Mouse (Mus musculus) lung, embryonic 14.5 days (tissue): ENCODE measurements around the gene Atxn2. TPM values are rescaled to one million over a fixed set of nuclear protein-coding genes. Genes with fewer than 3 reads are reported as not detected.

Experiments used
- ATAC-seq: fragments of 200-750 bp; cut with Nextera tagmentation; 2 replicates; pipeline ENCODE4 v1.8.0; 2017; ENCODE audit warnings: mild to moderate bottlenecking, moderate TSS enrichment, moderate library complexity; ENCODE audit not compliant: insufficient read depth
- DNase-seq: peaks from one replicate; pipeline ENCODE4 v3.0.0-alpha.2; 2015
- H3K27ac ChIP-seq: fragments of 300-500 bp; sonication (generic); 2 replicates; pipeline ENCODE4 v1.5.1; 2014; ENCODE audit warnings: low read depth, mild to moderate bottlenecking, moderate library complexity
- H3K27me3 ChIP-seq: fragments of 300-500 bp; sonication (generic); 2 replicates; pipeline ENCODE4 v1.6.1; 2014; ENCODE audit warnings: low read length, control low read depth; ENCODE audit not compliant: insufficient read depth
- H3K36me3 ChIP-seq: fragments of 300-500 bp; sonication (generic); 2 replicates; pipeline ENCODE4 v1.6.1; 2014; ENCODE audit warnings: control low read depth; ENCODE audit not compliant: insufficient read depth
- H3K4me1 ChIP-seq: fragments of 300-500 bp; sonication (generic); 2 replicates; pipeline ENCODE4 v1.6.1; 2014; ENCODE audit warnings: antibody characterized with exemption, control low read depth; ENCODE audit not compliant: insufficient read depth
- H3K4me2 ChIP-seq: fragments of 300-500 bp; sonication (generic); 2 replicates; pipeline ENCODE4 v1.6.1; 2014; ENCODE audit warnings: mild to moderate bottlenecking
- H3K4me3 ChIP-seq: fragments of 300-500 bp; sonication (generic); 2 replicates; pipeline ENCODE4 v1.5.1; 2014; ENCODE audit warnings: low read depth, low read length
- H3K9ac ChIP-seq: fragments of 300-500 bp; sonication (generic); 2 replicates; pipeline ENCODE4 v1.6.1; 2014
- H3K9me3 ChIP-seq: fragments of 300-500 bp; sonication (generic); 2 replicates; pipeline ENCODE4 v1.6.1; 2016; ENCODE audit warnings: low read depth, low read length, control low read depth
- CTCF ChIP-seq: IDR thresholded peaks from 2 replicates; pipeline ENCODE4 v1.5.1; 2016; ENCODE audit warnings: antibody characterized with exemption, low read depth
- WGBS: fragments of 180-500 bp; shearing (Covaris S2); extraction: QIAGEN DNeasy Blood & Tissue Kit; methylation state at CpG from one replicate; pipeline ENCODE4 v1.1.7; 2014; 5-methylcytosine and 5-hydroxymethylcytosine counted together
- polyA plus RNA-seq: library from polyadenylated mRNA; unstranded; fragments of >200 nt; fragmentation: Nextera tagmentation; extraction: Ambion mirVana; gene quantifications from 2 replicates; pipeline ENCODE4 v1.2.1, GENCODE M21; 2014

The Atxn2 gene
- polyA plus RNA-seq, 1 experiment from 2014 or later = 83.9 TPM

- no peak for ATAC-seq
- Histone ChIP-seq H3K4me2 (no peak overlapping the region), H3K27me3 (no peaks in the 10 kb centered on the region), H3K9me3 (no peaks in the 10 kb centered on the region), H3K9ac (no peak overlapping the region), H3K4me1 (no peaks in the 10 kb centered on the region), H3K27ac (no peak overlapping the region), H3K36me3 (peaks cover 62% of the 10 kb centered on the region), H3K4me3 (no peak overlapping the region)
- TF ChIP-seq CTCF = no peak
- DNase-seq = no peak
- WGBS = 89% methylated on average over 7 of the region's 7 CpGs
These were observed 50.3 kb downstream of the Atxn2 start for GRCm38 (mm10) chr5:121761459-121761858.

- WGBS = 88% methylated on average over 6 of the region's 6 CpGs
- no peak for DNase-seq
- ATAC-seq = no peak
- Histone ChIP-seq H3K9ac (no peak overlapping the region), H3K9me3 (no peaks in the 10 kb centered on the region), H3K4me2 (no peak overlapping the region), H3K27me3 (no peaks in the 10 kb centered on the region), H3K4me3 (no peak overlapping the region), H3K27ac (no peak overlapping the region), H3K4me1 (no peaks in the 10 kb centered on the region), H3K36me3 (peaks cover 58% of the 10 kb centered on the region)
- no peak for TF ChIP-seq CTCF
These were observed 51.8 kb downstream of the Atxn2 start for GRCm38 (mm10) chr5:121762949-121763348.

GRCm38 (mm10) chr5:121765020-121765419 is 53.9 kb downstream of the Atxn2 start:
- peaks cover 45% of the 10 kb centered on the region for H3K36me3 ChIP-seq
- no peak for DNase-seq
- no peak for TF ChIP-seq CTCF
- no peak overlapping the region for H3K4me2 ChIP-seq
- ATAC-seq = no peak
- no peak overlapping the region for H3K27ac ChIP-seq
- H3K27me3 ChIP-seq = no peaks in the 10 kb centered on the region
- no peak overlapping the region for H3K9ac ChIP-seq
- no peaks in the 10 kb centered on the region for H3K4me1 ChIP-seq
- WGBS = 85% methylated on average over 2 of the region's 2 CpGs
- H3K4me3 ChIP-seq = no peak overlapping the region
- no peaks in the 10 kb centered on the region for H3K9me3 ChIP-seq

GRCm38 (mm10) chr5:121766038-121766773 is 55.1 kb downstream of the Atxn2 start:
- Histone ChIP-seq H3K36me3 (peaks cover 40% of the 10 kb centered on the region; the same call in 1 of the 2 replicates), H3K27ac (no peak overlapping the region), H3K9me3 (no peaks in the 10 kb centered on the region), H3K4me1 (no peaks in the 10 kb centered on the region), H3K9ac (no peak overlapping the region), H3K4me2 (no peak overlapping the region), H3K4me3 (no peak overlapping the region), H3K27me3 (no peaks in the 10 kb centered on the region)
- DNase-seq = peak; percentile 19
- 72% methylated on average over 4 of the region's 4 CpGs for WGBS
- no peak for ATAC-seq
- peak; percentile 32 for TF ChIP-seq CTCF

- Histone ChIP-seq H3K9me3 (no peaks in the 10 kb centered on the region), H3K4me3 (no peak overlapping the region), H3K36me3 (peaks cover 46% of the 10 kb centered on the region), H3K27ac (no peak overlapping the region), H3K27me3 (no peaks in the 10 kb centered on the region), H3K4me2 (no peak overlapping the region), H3K9ac (no peak overlapping the region), H3K4me1 (no peaks in the 10 kb centered on the region)
- 80% methylated on average over 2 of the region's 2 CpGs for WGBS
- ATAC-seq (no peak), DNase-seq (no peak)
- no peak for TF ChIP-seq CTCF
These were observed 56.4 kb downstream of the Atxn2 start for GRCm38 (mm10) chr5:121767564-121767963.

- Histone ChIP-seq H3K4me1 (no peaks in the 10 kb centered on the region), H3K27ac (no peak overlapping the region), H3K4me2 (no peak overlapping the region), H3K4me3 (no peak overlapping the region), H3K9me3 (no peaks in the 10 kb centered on the region), H3K9ac (no peak overlapping the region), H3K27me3 (no peaks in the 10 kb centered on the region), H3K36me3 (peaks cover 53% of the 10 kb centered on the region)
- no peak for ATAC-seq
- WGBS = 80% methylated on average over 7 of the region's 7 CpGs
- TF ChIP-seq CTCF = no peak
- peak; percentile 44 for DNase-seq
These were observed 58.7 kb downstream of the Atxn2 start for GRCm38 (mm10) chr5:121769827-121770226.

GRCm38 (mm10) chr5:121771611-121772010 is 60.5 kb downstream of the Atxn2 start:
- Histone ChIP-seq H3K4me2 (no peak overlapping the region), H3K9me3 (no peaks in the 10 kb centered on the region), H3K4me3 (no peak overlapping the region), H3K36me3 (peaks cover 60% of the 10 kb centered on the region), H3K27me3 (no peaks in the 10 kb centered on the region), H3K9ac (no peak overlapping the region), H3K27ac (no peak overlapping the region), H3K4me1 (no peaks in the 10 kb centered on the region)
- no peak for DNase-seq
- ATAC-seq = no peak
- no peak for TF ChIP-seq CTCF
- WGBS = 93% methylated on average over 3 of the region's 3 CpGs
